Mouse (Mus musculus) embryonic facial prominence, embryonic 13.5 days (tissue): ENCODE data around the gene Samd14. TPM values are rescaled to one million over a fixed set of nuclear protein-coding genes. Genes with fewer than 3 reads are reported as not detected.
"Not testable (repeated sequence)": the region's sequence is repeated elsewhere in the genome, so short reads cannot be mapped to it uniquely, and the experiment has no call there.

Experiments used
- ATAC-seq: fragments of 200-750 bp; cut with Nextera tagmentation; 2 replicates; pipeline ENCODE4 v1.8.0; 2017; ENCODE audit warnings: low read depth; ENCODE audit not compliant: insufficient number of reproducible peaks, insufficient read depth, low FRiP score, low TSS enrichment
- H3K27ac ChIP-seq: fragments of 300-500 bp; sonication (generic); 2 replicates; pipeline ENCODE4 v1.5.1; 2015; ENCODE audit warnings: moderate library complexity, mild to moderate bottlenecking, inconsistent platforms
- H3K27me3 ChIP-seq: fragments of 300-500 bp; sonication (generic); 2 replicates; pipeline ENCODE4 v1.6.1; 2015; ENCODE audit warnings: mild to moderate bottlenecking, inconsistent platforms
- H3K36me3 ChIP-seq: fragments of 300-500 bp; sonication (generic); 2 replicates; pipeline ENCODE4 v1.6.1; 2015; ENCODE audit warnings: mild to moderate bottlenecking, inconsistent platforms
- H3K4me1 ChIP-seq: fragments of 300-500 bp; sonication (generic); 2 replicates; pipeline ENCODE4 v1.6.1; 2015; ENCODE audit warnings: inconsistent platforms
- H3K4me2 ChIP-seq: fragments of 300-500 bp; sonication (generic); 2 replicates; pipeline ENCODE4 v1.6.1; 2015; ENCODE audit warnings: moderate library complexity, mild to moderate bottlenecking, inconsistent platforms
- H3K4me3 ChIP-seq: fragments of 300-500 bp; sonication (generic); 2 replicates; pipeline ENCODE4 v1.5.1; 2015; ENCODE audit warnings: mild to moderate bottlenecking, inconsistent platforms
- H3K9ac ChIP-seq: fragments of 300-500 bp; sonication (generic); 2 replicates; pipeline ENCODE4 v1.6.1; 2015; ENCODE audit warnings: mild to moderate bottlenecking, inconsistent platforms
- H3K9me3 ChIP-seq: fragments of 300-500 bp; sonication (generic); 2 replicates; pipeline ENCODE4 v1.6.1; 2016; ENCODE audit warnings: inconsistent platforms
- WGBS: fragments of 180-500 bp; shearing (Covaris S2); methylation state at CpG from one replicate; pipeline ENCODE4 v1.1.7; 2015; ENCODE audit warnings: mixed read lengths; 5-methylcytosine and 5-hydroxymethylcytosine counted together
- polyA plus RNA-seq: library from polyadenylated mRNA; unstranded; fragments of >200 nt; fragmentation: Nextera tagmentation; extraction: Ambion mirVana; gene quantifications from 2 replicates; pipeline ENCODE4 v1.2.1, GENCODE M21; 2015

The Samd14 gene
- polyA plus RNA-seq, 1 experiment from 2014 or later = 36.8 TPM

GRCm38 (mm10) chr11:95008661-95009628 is 734 bp upstream of the Samd14 start:
- H3K9me3 ChIP-seq = no peaks in the 10 kb centered on the region
- no peaks in the 10 kb centered on the region for H3K27me3 ChIP-seq
- peaks cover 63% of the 10 kb centered on the region for H3K4me1 ChIP-seq
- no peak for ATAC-seq
- H3K27ac ChIP-seq = peak overlapping the region; percentile 97
- peak overlapping the region; percentile 93 for H3K4me3 ChIP-seq
- peak overlapping the region; percentile 94 for H3K9ac ChIP-seq
- 33% methylated on average over 15 of the region's 15 CpGs for WGBS
- H3K36me3 ChIP-seq = peaks cover 32% of the 10 kb centered on the region
- peak overlapping the region; percentile 81 for H3K4me2 ChIP-seq

- Histone ChIP-seq H3K4me2 (peak overlapping the region; percentile 81), H3K4me1 (peaks cover 67% of the 10 kb centered on the region), H3K9me3 (no peaks in the 10 kb centered on the region), H3K27ac (peak overlapping the region; percentile 97), H3K27me3 (no peaks in the 10 kb centered on the region), H3K9ac (peak overlapping the region; percentile 94), H3K4me3 (peak overlapping the region; percentile 93), H3K36me3 (peaks cover 32% of the 10 kb centered on the region)
- ATAC-seq = no peak
- under 1% methylated on average over 37 of the region's 40 CpGs for WGBS
These were observed 561 bp downstream of the Samd14 start for GRCm38 (mm10) chr11:95010141-95010739.

GRCm38 (mm10) chr11:95010841-95011403 is 1.2 kb downstream of the Samd14 start:
- peak overlapping the region; percentile 97; the same call in 1 of the 2 replicates for H3K27ac ChIP-seq
- H3K27me3 ChIP-seq, H3K9me3 ChIP-seq, ATAC-seq: not testable (repeated sequence)
- H3K4me1 ChIP-seq = peaks cover 64% of the 10 kb centered on the region
- WGBS = 8% methylated on average over 3 of the region's 4 CpGs
- H3K9ac ChIP-seq = peak overlapping the region; percentile 94
- H3K36me3 ChIP-seq = peaks cover 32% of the 10 kb centered on the region
- peak overlapping the region; percentile 93 for H3K4me3 ChIP-seq
- peak overlapping the region; percentile 81 for H3K4me2 ChIP-seq

- Histone ChIP-seq H3K4me2 (peak overlapping the region; percentile 81), H3K4me1 (peaks cover 59% of the 10 kb centered on the region), H3K36me3 (peaks cover 35% of the 10 kb centered on the region), H3K4me3 (peak overlapping the region; percentile 93), H3K27me3 (no peaks in the 10 kb centered on the region), H3K9ac (peak overlapping the region; percentile 94), H3K9me3 (no peaks in the 10 kb centered on the region), H3K27ac (no peak overlapping the region)
- ATAC-seq = no peak
- WGBS = 37% methylated on average over 1 of the region's 1 CpGs
These were observed 1.7 kb downstream of the Samd14 start for GRCm38 (mm10) chr11:95011416-95011815.

- 64% methylated on average over 3 of the region's 3 CpGs for WGBS
- peak overlapping the region; percentile 94 for H3K9ac ChIP-seq
- peaks cover 54% of the 10 kb centered on the region for H3K4me1 ChIP-seq
- H3K36me3 ChIP-seq = peaks cover 39% of the 10 kb centered on the region
- peak overlapping the region; percentile 93 for H3K4me3 ChIP-seq
- peak overlapping the region; percentile 81 for H3K4me2 ChIP-seq
- no peak for ATAC-seq
- no peak overlapping the region; the same call in 1 of the 2 replicates for H3K27ac ChIP-seq
- no peaks in the 10 kb centered on the region for H3K27me3 ChIP-seq
- H3K9me3 ChIP-seq = no peaks in the 10 kb centered on the region
These were observed 2.4 kb downstream of the Samd14 start for GRCm38 (mm10) chr11:95012075-95012474.

- Histone ChIP-seq H3K36me3 (peaks cover 43% of the 10 kb centered on the region), H3K9ac (no peak overlapping the region), H3K27me3 (no peaks in the 10 kb centered on the region), H3K4me2 (peak overlapping the region; percentile 81), H3K4me3 (no peak overlapping the region), H3K27ac (no peak overlapping the region), H3K9me3 (no peaks in the 10 kb centered on the region), H3K4me1 (peaks cover 50% of the 10 kb centered on the region)
- ATAC-seq = no peak
- WGBS = 34% methylated on average over 3 of the region's 3 CpGs
These were observed 2.8 kb downstream of the Samd14 start for GRCm38 (mm10) chr11:95012487-95012886.

- no peak overlapping the region for H3K4me3 ChIP-seq
- H3K27me3 ChIP-seq = no peaks in the 10 kb centered on the region
- no peak overlapping the region for H3K27ac ChIP-seq
- no peaks in the 10 kb centered on the region for H3K9me3 ChIP-seq
- H3K36me3 ChIP-seq = peaks cover 69% of the 10 kb centered on the region
- WGBS = 78% methylated on average over 3 of the region's 3 CpGs
- peaks cover 31% of the 10 kb centered on the region for H3K4me1 ChIP-seq
- ATAC-seq = no peak
- peak overlapping the region; percentile 32; the same call in 1 of the 2 replicates for H3K9ac ChIP-seq
- H3K4me2 ChIP-seq = no peak overlapping the region
These were observed 5.8 kb downstream of the Samd14 start for GRCm38 (mm10) chr11:95015484-95015883.

- Histone ChIP-seq H3K9ac (no peak overlapping the region), H3K4me2 (no peak overlapping the region), H3K27ac (no peak overlapping the region), H3K4me3 (no peak overlapping the region), H3K27me3 (no peaks in the 10 kb centered on the region), H3K9me3 (no peaks in the 10 kb centered on the region), H3K4me1 (no peaks in the 10 kb centered on the region), H3K36me3 (peaks cover 91% of the 10 kb centered on the region)
- WGBS = 79% methylated on average over 10 of the region's 10 CpGs
- ATAC-seq = no peak
These were observed 12.7 kb downstream of the Samd14 start for GRCm38 (mm10) chr11:95022237-95022992.

- H3K9ac ChIP-seq = no peak overlapping the region
- H3K4me1 ChIP-seq = no peaks in the 10 kb centered on the region
- no peaks in the 10 kb centered on the region for H3K9me3 ChIP-seq
- no peak for ATAC-seq
- H3K4me2 ChIP-seq = no peak overlapping the region
- 93% methylated on average over 9 of the region's 9 CpGs for WGBS
- H3K27me3 ChIP-seq = no peaks in the 10 kb centered on the region
- H3K4me3 ChIP-seq = no peak overlapping the region
- H3K27ac ChIP-seq = no peak overlapping the region
- H3K36me3 ChIP-seq = peaks cover 87% of the 10 kb centered on the region
These were observed 13.8 kb downstream of the Samd14 start for GRCm38 (mm10) chr11:95023481-95023880.

- H3K27ac ChIP-seq = peak overlapping the region; percentile 34; the same call in 1 of the 2 replicates
- no peaks in the 10 kb centered on the region for H3K4me1 ChIP-seq
- H3K36me3 ChIP-seq = peaks cover 87% of the 10 kb centered on the region
- H3K9ac ChIP-seq = no peak overlapping the region
- 74% methylated on average over 29 of the region's 29 CpGs for WGBS
- H3K4me2 ChIP-seq = no peak overlapping the region
- H3K27me3 ChIP-seq = no peaks in the 10 kb centered on the region
- H3K9me3 ChIP-seq = no peaks in the 10 kb centered on the region
- no peak overlapping the region for H3K4me3 ChIP-seq
- no peak for ATAC-seq
These were observed 14.9 kb downstream of the Samd14 start for GRCm38 (mm10) chr11:95024439-95025184.
